Mouse (Mus musculus): ENCODE measurements around the gene Tlx3. TPM values are rescaled to one million over a fixed set of nuclear protein-coding genes. Genes with fewer than 3 reads are reported as not detected.

The Tlx3 gene
- polyA plus RNA-seq, 1 experiment from 2014 or later: not detected

DNA sequence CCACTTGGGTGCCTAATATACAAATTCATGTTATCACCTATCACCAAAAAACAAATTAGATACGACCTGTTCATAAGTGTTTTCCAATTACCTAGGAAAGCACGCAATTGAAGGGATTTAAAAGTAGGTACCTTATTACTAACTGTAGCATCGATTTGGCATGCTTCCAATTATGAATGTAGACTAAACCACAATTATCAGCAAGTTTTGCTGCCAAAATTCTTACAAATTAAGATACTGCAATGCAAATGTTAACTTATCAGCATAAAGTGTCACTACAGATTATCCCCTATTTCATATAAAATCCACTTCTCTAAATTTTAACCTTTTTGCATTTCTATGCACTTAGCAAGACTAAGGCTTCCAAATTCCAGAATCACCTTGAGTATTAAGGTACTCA is 48.9 kb downstream of the Tlx3 start:
- TF ChIP-seq CTCF (IDR thresholded peaks at IDR 0.05; ENCODE audit: low read depth): no peak
- no peak overlapping the region for H3K4me2 ChIP-seq (ENCODE audit: low read length)
- H3K9me3 ChIP-seq (replicated peaks; ENCODE audit: low read length): no peaks in the 10 kb centered on the region
- no peak for ATAC-seq (replicated peaks; ENCODE audit: low FRiP score, low read depth)
- no peaks in the 10 kb centered on the region for H3K4me1 ChIP-seq (replicated peaks; ENCODE audit: insufficient read depth, low read length)
- H3K36me3 ChIP-seq (ENCODE audit: insufficient read depth, low read length): peaks cover 44% of the 10 kb centered on the region
- H3K27ac ChIP-seq: no peak overlapping the region
- WGBS: 85% methylated on average over 3 of the region's 3 CpGs
- no peak overlapping the region for H3K4me3 ChIP-seq (replicated peaks; ENCODE audit: low read depth, low read length)
- H3K9ac ChIP-seq (ENCODE audit: low read depth, low read length): no peak overlapping the region
- no peaks in the 10 kb centered on the region for H3K27me3 ChIP-seq (ENCODE audit: insufficient read depth, low read length)
- no peak for DNase-seq (ENCODE audit: low spot score)

DNA sequence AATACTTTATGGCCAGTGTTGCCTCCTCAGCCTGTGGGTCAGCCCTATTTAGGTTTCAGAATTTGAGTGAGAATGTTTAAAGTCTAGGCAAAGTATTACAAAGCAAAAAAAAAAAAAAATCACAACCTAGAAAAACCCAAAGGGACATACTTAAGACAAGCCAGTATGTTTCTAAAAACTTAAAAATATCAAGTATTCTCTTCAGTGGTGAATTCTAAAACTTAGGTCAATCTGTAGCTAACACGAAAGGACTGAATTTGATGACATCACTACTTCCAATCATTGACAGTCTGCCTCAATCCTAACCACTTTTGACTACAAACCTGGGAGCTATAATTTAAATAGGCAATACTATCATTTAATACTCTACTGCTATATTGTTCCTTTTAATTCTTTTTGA is 50.4 kb downstream of the Tlx3 start:
- 91% methylated on average over 1 of the region's 1 CpGs for WGBS
- Histone ChIP-seq H3K27me3 (ENCODE audit: insufficient read depth, low read length) (no peaks in the 10 kb centered on the region), H3K4me2 (ENCODE audit: low read length) (no peak overlapping the region), H3K9ac (ENCODE audit: low read depth, low read length) (no peak overlapping the region), H3K4me3 (replicated peaks; ENCODE audit: low read depth, low read length) (no peak overlapping the region), H3K36me3 (ENCODE audit: insufficient read depth, low read length) (peaks cover 41% of the 10 kb centered on the region), H3K9me3 (replicated peaks; ENCODE audit: low read length) (no peaks in the 10 kb centered on the region), H3K4me1 (replicated peaks; ENCODE audit: insufficient read depth, low read length) (0 out of 2 replicates have a peak, but pooled peaks cover 1% of the 10 kb centered on the region), H3K27ac (no peak overlapping the region)
- DNase-seq (ENCODE audit: low spot score) (no peak), ATAC-seq (replicated peaks; ENCODE audit: low FRiP score, low read depth) (no peak)
- no peak for TF ChIP-seq CTCF (IDR thresholded peaks at IDR 0.05; ENCODE audit: low read depth)

DNA sequence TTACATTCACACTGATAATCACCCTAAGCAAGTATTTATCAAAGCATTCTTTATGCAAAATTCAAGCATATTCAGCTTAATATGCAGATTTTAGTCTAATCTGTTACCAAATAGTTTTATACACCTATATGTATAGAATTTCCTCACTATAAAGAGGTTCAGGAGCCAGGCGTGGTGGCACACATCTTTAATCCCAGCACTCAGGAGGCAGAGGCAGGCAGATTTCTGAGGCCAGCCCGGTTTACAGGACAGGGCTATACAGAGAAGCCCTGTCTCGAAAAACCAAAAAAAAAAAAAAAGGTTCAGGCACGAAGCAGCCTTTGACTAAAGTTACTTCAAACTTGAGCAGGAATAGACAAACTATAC is 51.6 kb downstream of the Tlx3 start:
- Histone ChIP-seq H3K4me1 (replicated peaks; ENCODE audit: insufficient read depth, low read length) (peaks cover 6% of the 10 kb centered on the region; the same call in 1 of the 2 replicates), H3K4me2 (ENCODE audit: low read length) (no peak overlapping the region), H3K27me3 (ENCODE audit: insufficient read depth, low read length) (no peaks in the 10 kb centered on the region; the same call in 1 of the 2 replicates), H3K9ac (ENCODE audit: low read depth, low read length) (no peak overlapping the region), H3K9me3 (replicated peaks; ENCODE audit: low read length) (no peaks in the 10 kb centered on the region), H3K36me3 (ENCODE audit: insufficient read depth, low read length) (peaks cover 40% of the 10 kb centered on the region), H3K4me3 (replicated peaks; ENCODE audit: low read depth, low read length) (no peak overlapping the region), H3K27ac (no peak overlapping the region)
- DNase-seq (ENCODE audit: low spot score) (no peak), ATAC-seq (replicated peaks; ENCODE audit: low FRiP score, low read depth) (no peak)
- 85% methylated on average over 4 of the region's 4 CpGs for WGBS
- TF ChIP-seq CTCF (IDR thresholded peaks at IDR 0.05; ENCODE audit: low read depth): no peak

DNA sequence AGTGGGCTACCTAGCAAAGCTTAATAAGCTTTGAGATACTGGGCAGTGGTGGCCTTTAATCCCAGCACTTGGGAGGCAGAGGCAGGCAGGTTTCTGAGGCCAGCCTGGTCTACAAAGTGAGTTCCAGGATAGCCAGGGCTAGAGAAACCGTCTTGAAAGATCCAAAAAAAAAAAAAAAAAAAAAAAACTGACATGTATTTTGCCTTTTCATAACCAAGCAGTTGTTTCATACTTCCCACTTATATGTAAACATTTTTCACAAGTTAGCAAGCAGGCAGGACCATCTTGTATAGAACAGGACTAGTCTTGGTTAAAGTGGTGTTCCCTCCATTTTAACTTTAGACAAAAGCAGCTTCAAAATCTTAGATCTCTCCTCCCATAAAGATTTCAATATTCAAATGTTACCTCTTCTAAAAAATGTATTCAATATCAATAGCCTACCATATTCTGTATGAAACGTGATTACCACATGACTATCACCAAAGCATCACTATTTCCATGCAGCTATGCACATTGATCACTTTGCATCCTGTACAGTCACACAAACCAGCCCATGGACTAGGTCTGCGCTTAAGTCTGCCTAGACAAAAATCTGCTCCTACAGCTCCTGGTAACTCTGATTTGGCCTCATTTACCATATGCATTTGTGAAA is 52.1 kb downstream of the Tlx3 start:
- DNase-seq (ENCODE audit: low spot score): no peak
- H3K4me2 ChIP-seq (ENCODE audit: low read length): no peak overlapping the region
- peaks cover 6% of the 10 kb centered on the region; the same call in 1 of the 2 replicates for H3K4me1 ChIP-seq (replicated peaks; ENCODE audit: insufficient read depth, low read length)
- H3K9me3 ChIP-seq (replicated peaks; ENCODE audit: low read length): no peaks in the 10 kb centered on the region
- H3K27me3 ChIP-seq (ENCODE audit: insufficient read depth, low read length): no peaks in the 10 kb centered on the region; the same call in 1 of the 2 replicates
- H3K9ac ChIP-seq (ENCODE audit: low read depth, low read length): no peak overlapping the region
- 68% methylated on average over 3 of the region's 3 CpGs for WGBS
- no peak for ATAC-seq (replicated peaks; ENCODE audit: low FRiP score, low read depth)
- no peak overlapping the region for H3K27ac ChIP-seq
- no peak overlapping the region for H3K4me3 ChIP-seq (replicated peaks; ENCODE audit: low read depth, low read length)
- TF ChIP-seq CTCF (IDR thresholded peaks at IDR 0.05; ENCODE audit: low read depth): no peak
- peaks cover 36% of the 10 kb centered on the region for H3K36me3 ChIP-seq (ENCODE audit: insufficient read depth, low read length)

Other genes starting within 250 kb of the Tlx3 start
- 0.54 and 0.76 TPM in 2 replicates for gene Fgf18, start 56.2 kb downstream of the Tlx3 start, polyA plus RNA-seq (2015; fragmentation: Nextera tagmentation; extraction: Ambion mirVana)
- gene Npm1, start 40.4 kb downstream of the Tlx3 start, polyA plus RNA-seq (2015; fragmentation: Nextera tagmentation; extraction: Ambion mirVana): 901 and 905 TPM in 2 replicates
- gene Gm12117, start 73.1 kb upstream of the Tlx3 start, polyA plus RNA-seq (2015; fragmentation: Nextera tagmentation; extraction: Ambion mirVana): not detected in 2 replicates